Mouse (Mus musculus) limb, embryonic 12.5 days (tissue): ENCODE results near the gene Nmur2. TPM values are rescaled to one million over a fixed set of nuclear protein-coding genes. Genes with fewer than 3 reads are reported as not detected.

Experiments
- ATAC-seq: fragments of 200-750 bp; cut with Nextera tagmentation; 2 replicates; pipeline ENCODE4 v1.8.0; 2017; ENCODE audit warnings: low read depth, moderate TSS enrichment; ENCODE audit not compliant: insufficient number of reproducible peaks, insufficient read depth, low FRiP score, low TSS enrichment
- H3K27ac ChIP-seq: fragments of 300-500 bp; sonication (generic); 2 replicates; pipeline ENCODE4 v1.5.1; 2016; ENCODE audit warnings: mild to moderate bottlenecking, moderate library complexity
- H3K27me3 ChIP-seq: fragments of 300-500 bp; sonication (generic); 2 replicates; pipeline ENCODE4 v1.6.1; 2016; ENCODE audit warnings: mild to moderate bottlenecking, moderate library complexity
- H3K36me3 ChIP-seq: fragments of 300-500 bp; sonication (generic); 2 replicates; pipeline ENCODE4 v1.6.1; 2016; ENCODE audit warnings: mild to moderate bottlenecking, moderate library complexity
- H3K4me1 ChIP-seq: fragments of 300-500 bp; sonication (generic); replicated peaks from 2 replicates; pipeline ENCODE4 v1.6.1; 2016
- H3K4me2 ChIP-seq: fragments of 300-500 bp; sonication (generic); 2 replicates; pipeline ENCODE4 v1.6.1; 2016; ENCODE audit warnings: mild to moderate bottlenecking, moderate library complexity
- H3K4me3 ChIP-seq: fragments of 300-500 bp; sonication (generic); replicated peaks from 2 replicates; pipeline ENCODE4 v1.5.1; 2016; ENCODE audit warnings: mild to moderate bottlenecking
- H3K9ac ChIP-seq: fragments of 300-500 bp; sonication (generic); replicated peaks from 2 replicates; pipeline ENCODE4 v1.6.1; 2016; ENCODE audit warnings: mild to moderate bottlenecking, moderate library complexity
- H3K9me3 ChIP-seq: fragments of 300-500 bp; sonication (generic); 2 replicates; pipeline ENCODE4 v1.6.1; 2016; ENCODE audit warnings: mild to moderate bottlenecking, moderate library complexity
- WGBS: fragments of 180-500 bp; shearing (Covaris S2); methylation state at CpG from one replicate; pipeline ENCODE4 v1.1.7; 2016; 5-methylcytosine and 5-hydroxymethylcytosine counted together
- polyA plus RNA-seq: library from polyadenylated mRNA; unstranded; fragments of >200 nt; fragmentation: Nextera tagmentation; extraction: Ambion mirVana; gene quantifications from 2 replicates; pipeline ENCODE4 v1.2.1, GENCODE M21; 2016

Nmur2 gene
- polyA plus RNA-seq, 1 experiment from 2014 or later, result not detected

- no peak overlapping the region for H3K27ac ChIP-seq
- WGBS, result 72% methylated on average over 2 of the region's 2 CpGs
- no peak for ATAC-seq
- H3K36me3 ChIP-seq, result no peaks in the 10 kb centered on the region
- no peak overlapping the region for H3K4me3 ChIP-seq
- H3K9me3 ChIP-seq, result no peaks in the 10 kb centered on the region
- no peaks in the 10 kb centered on the region for H3K4me1 ChIP-seq
- H3K27me3 ChIP-seq, result no peaks in the 10 kb centered on the region
- no peak overlapping the region for H3K4me2 ChIP-seq
- no peak overlapping the region for H3K9ac ChIP-seq
Observed at GRCm38 (mm10) chr11:56012396-56012795, 28.4 kb downstream of the Nmur2 start.

GRCm38 (mm10) chr11:56008277-56008676 lies 32.5 kb downstream of the Nmur2 start:
- ATAC-seq, result no peak
- no peak overlapping the region for H3K27ac ChIP-seq
- no peaks in the 10 kb centered on the region for H3K9me3 ChIP-seq
- no peak overlapping the region for H3K9ac ChIP-seq
- no peaks in the 10 kb centered on the region for H3K36me3 ChIP-seq
- no peak overlapping the region for H3K4me2 ChIP-seq
- no peaks in the 10 kb centered on the region for H3K4me1 ChIP-seq
- H3K4me3 ChIP-seq, result no peak overlapping the region
- WGBS, result 71% methylated on average over 3 of the region's 3 CpGs
- no peaks in the 10 kb centered on the region for H3K27me3 ChIP-seq

GRCm38 (mm10) chr11:55992799-55993198 lies 48.0 kb downstream of the Nmur2 start:
- no peak overlapping the region for H3K4me2 ChIP-seq
- no peaks in the 10 kb centered on the region for H3K36me3 ChIP-seq
- no peak for ATAC-seq
- H3K9ac ChIP-seq, result no peak overlapping the region
- H3K4me1 ChIP-seq, result no peaks in the 10 kb centered on the region
- WGBS, result 53% methylated on average over 1 of the region's 1 CpGs
- no peaks in the 10 kb centered on the region for H3K9me3 ChIP-seq
- H3K27me3 ChIP-seq, result no peaks in the 10 kb centered on the region; the same call in 1 of the 2 replicates
- no peak overlapping the region for H3K4me3 ChIP-seq
- H3K27ac ChIP-seq, result no peak overlapping the region

GRCm38 (mm10) chr11:55992148-55992547 lies 48.7 kb downstream of the Nmur2 start:
- H3K27ac ChIP-seq, result no peak overlapping the region
- no peak overlapping the region for H3K4me3 ChIP-seq
- no peaks in the 10 kb centered on the region for H3K9me3 ChIP-seq
- 73% methylated on average over 3 of the region's 3 CpGs for WGBS
- no peaks in the 10 kb centered on the region for H3K36me3 ChIP-seq
- no peaks in the 10 kb centered on the region for H3K4me1 ChIP-seq
- ATAC-seq, result no peak
- H3K9ac ChIP-seq, result no peak overlapping the region
- no peak overlapping the region for H3K4me2 ChIP-seq
- no peaks in the 10 kb centered on the region; the same call in 1 of the 2 replicates for H3K27me3 ChIP-seq

GRCm38 (mm10) chr11:55991505-55992066 lies 49.2 kb downstream of the Nmur2 start:
- 12% methylated on average over 8 of the region's 8 CpGs for WGBS
- Histone ChIP-seq H3K9me3 (no peaks in the 10 kb centered on the region), H3K4me1 (no peaks in the 10 kb centered on the region), H3K27me3 (no peaks in the 10 kb centered on the region; the same call in 1 of the 2 replicates), H3K4me3 (no peak overlapping the region), H3K36me3 (no peaks in the 10 kb centered on the region), H3K27ac (no peak overlapping the region), H3K9ac (no peak overlapping the region), H3K4me2 (no peak overlapping the region)
- no peak for ATAC-seq

GRCm38 (mm10) chr11:55984643-55985042 lies 56.2 kb downstream of the Nmur2 start:
- Histone ChIP-seq H3K4me1 (no peaks in the 10 kb centered on the region), H3K9ac (no peak overlapping the region), H3K36me3 (no peaks in the 10 kb centered on the region), H3K27ac (no peak overlapping the region), H3K9me3 (no peaks in the 10 kb centered on the region), H3K27me3 (no peaks in the 10 kb centered on the region), H3K4me3 (no peak overlapping the region), H3K4me2 (no peak overlapping the region)
- WGBS, result 58% methylated on average over 3 of the region's 3 CpGs
- ATAC-seq, result no peak

- H3K27ac ChIP-seq, result no peak overlapping the region
- H3K4me2 ChIP-seq, result no peak overlapping the region
- H3K4me3 ChIP-seq, result no peak overlapping the region
- H3K4me1 ChIP-seq, result no peaks in the 10 kb centered on the region
- H3K36me3 ChIP-seq, result no peaks in the 10 kb centered on the region
- H3K27me3 ChIP-seq, result no peaks in the 10 kb centered on the region
- WGBS, result 72% methylated on average over 1 of the region's 1 CpGs
- no peak overlapping the region for H3K9ac ChIP-seq
- H3K9me3 ChIP-seq, result no peaks in the 10 kb centered on the region
- ATAC-seq, result no peak
Observed at GRCm38 (mm10) chr11:55981656-55982055, 59.2 kb downstream of the Nmur2 start.

- Histone ChIP-seq H3K9ac (no peak overlapping the region), H3K4me1 (no peaks in the 10 kb centered on the region), H3K36me3 (no peaks in the 10 kb centered on the region), H3K4me2 (no peak overlapping the region), H3K27ac (no peak overlapping the region), H3K9me3 (no peaks in the 10 kb centered on the region), H3K4me3 (no peak overlapping the region), H3K27me3 (no peaks in the 10 kb centered on the region)
- 86% methylated on average over 6 of the region's 6 CpGs for WGBS
- ATAC-seq, result no peak
Observed at GRCm38 (mm10) chr11:55978146-55978545, 62.7 kb downstream of the Nmur2 start.
